Mouse (Mus musculus): ENCODE results near the gene Nfkb1. TPM values are rescaled to one million over a fixed set of nuclear protein-coding genes. Genes with fewer than 3 reads are reported as not detected.

Gene Nfkb1
- polyA plus RNA-seq, 1 experiment = 38.3 TPM

GRCm38 (mm10) chr3:135568633-135569032 lies 122.7 kb downstream of the Nfkb1 start:
- Histone ChIP-seq H3K27ac (ENCODE audit: insufficient read depth, low read length) (0 out of 2 replicates have a peak overlapping the region, but pooled peaks have one; percentile 5), H3K4me3 (ENCODE audit: low read depth, low read length) (no peak overlapping the region), H3K9me3 (replicated peaks; ENCODE audit: control insufficient read depth, insufficient read depth, low read length, poor library complexity, severe bottlenecking) (no peaks in the 10 kb centered on the region), H3K27me3 (ENCODE audit: control insufficient read depth, insufficient read depth, low read length, poor library complexity, severe bottlenecking) (no peaks in the 10 kb centered on the region), H3K4me1 (ENCODE audit: control insufficient read depth, insufficient read depth, low read length) (peaks cover 4% of the 10 kb centered on the region), H3K9ac (ENCODE audit: low read depth, poor library complexity, severe bottlenecking) (no peak overlapping the region), H3K36me3 (ENCODE audit: control insufficient read depth, insufficient read depth, low read length, poor library complexity, severe bottlenecking) (peaks cover 48% of the 10 kb centered on the region)
- no peak for TF ChIP-seq EP300 (IDR thresholded peaks at IDR 0.05; ENCODE audit: insufficient read depth, low read depth, low read length)
- TF ChIP-seq POLR2A (IDR thresholded peaks at IDR 0.05; ENCODE audit: insufficient read depth, low read length) = no peak
- no peak for TF ChIP-seq CTCF (IDR thresholded peaks at IDR 0.05; ENCODE audit: low read depth, low read length)

- 0 out of 2 replicates have a peak overlapping the region, but pooled peaks have one; percentile 26 for H3K27ac ChIP-seq (ENCODE audit: insufficient read depth, low read length)
- no peak overlapping the region for H3K9ac ChIP-seq (ENCODE audit: low read depth, poor library complexity, severe bottlenecking)
- no peaks in the 10 kb centered on the region for H3K27me3 ChIP-seq (ENCODE audit: control insufficient read depth, insufficient read depth, low read length, poor library complexity, severe bottlenecking)
- TF ChIP-seq CTCF (IDR thresholded peaks at IDR 0.05; ENCODE audit: low read depth, low read length) (no peak), POLR2A (IDR thresholded peaks at IDR 0.05; ENCODE audit: insufficient read depth, low read length) (no peak), EP300 (IDR thresholded peaks at IDR 0.05; ENCODE audit: insufficient read depth, low read depth, low read length) (no peak)
- H3K9me3 ChIP-seq (replicated peaks; ENCODE audit: control insufficient read depth, insufficient read depth, low read length, poor library complexity, severe bottlenecking) = no peaks in the 10 kb centered on the region
- H3K36me3 ChIP-seq (ENCODE audit: control insufficient read depth, insufficient read depth, low read length, poor library complexity, severe bottlenecking) = peaks cover 48% of the 10 kb centered on the region
- peaks cover 4% of the 10 kb centered on the region for H3K4me1 ChIP-seq (ENCODE audit: control insufficient read depth, insufficient read depth, low read length)
- H3K4me3 ChIP-seq (ENCODE audit: low read depth, low read length) = no peak overlapping the region
Measured at GRCm38 (mm10) chr3:135567888-135568287, 123.5 kb downstream of the Nfkb1 start.

GRCm38 (mm10) chr3:135565306-135565705 lies 126.0 kb downstream of the Nfkb1 start:
- no peak overlapping the region for H3K27ac ChIP-seq (ENCODE audit: insufficient read depth, low read length)

GRCm38 (mm10) chr3:135564706-135565105 lies 126.6 kb downstream of the Nfkb1 start:
- no peaks in the 10 kb centered on the region for H3K9me3 ChIP-seq (replicated peaks; ENCODE audit: control insufficient read depth, insufficient read depth, low read length, poor library complexity, severe bottlenecking)

More at GRCm38 (mm10) chr3:135565306-135565705, 126.0 kb downstream of the Nfkb1 start:
- H3K4me3 ChIP-seq (ENCODE audit: low read depth, low read length) = no peak overlapping the region
- no peaks in the 10 kb centered on the region for H3K9me3 ChIP-seq (replicated peaks; ENCODE audit: control insufficient read depth, insufficient read depth, low read length, poor library complexity, severe bottlenecking)
- H3K36me3 ChIP-seq (ENCODE audit: control insufficient read depth, insufficient read depth, low read length, poor library complexity, severe bottlenecking) = peaks cover 47% of the 10 kb centered on the region
- H3K4me1 ChIP-seq (ENCODE audit: control insufficient read depth, insufficient read depth, low read length) = peaks cover 7% of the 10 kb centered on the region
- H3K27me3 ChIP-seq (ENCODE audit: control insufficient read depth, insufficient read depth, low read length, poor library complexity, severe bottlenecking) = no peaks in the 10 kb centered on the region
- no peak overlapping the region for H3K9ac ChIP-seq (ENCODE audit: low read depth, poor library complexity, severe bottlenecking)
- TF ChIP-seq EP300 (IDR thresholded peaks at IDR 0.05; ENCODE audit: insufficient read depth, low read depth, low read length) = no peak
- no peak for TF ChIP-seq CTCF (IDR thresholded peaks at IDR 0.05; ENCODE audit: low read depth, low read length)
- TF ChIP-seq POLR2A (IDR thresholded peaks at IDR 0.05; ENCODE audit: insufficient read depth, low read length) = no peak

GRCm38 (mm10) chr3:135563163-135563689 lies 128.1 kb downstream of the Nfkb1 start:
- Histone ChIP-seq H3K27me3 (ENCODE audit: control insufficient read depth, insufficient read depth, low read length, poor library complexity, severe bottlenecking) (no peaks in the 10 kb centered on the region), H3K9me3 (replicated peaks; ENCODE audit: control insufficient read depth, insufficient read depth, low read length, poor library complexity, severe bottlenecking) (no peaks in the 10 kb centered on the region), H3K27ac (ENCODE audit: insufficient read depth, low read length) (peak overlapping the region; percentile 44), H3K9ac (ENCODE audit: low read depth, poor library complexity, severe bottlenecking) (0 out of 2 replicates have a peak overlapping the region, but pooled peaks have one; percentile 30), H3K36me3 (ENCODE audit: control insufficient read depth, insufficient read depth, low read length, poor library complexity, severe bottlenecking) (peaks cover 40% of the 10 kb centered on the region), H3K4me3 (ENCODE audit: low read depth, low read length) (no peak overlapping the region), H3K4me1 (ENCODE audit: control insufficient read depth, insufficient read depth, low read length) (peaks cover 7% of the 10 kb centered on the region)
- TF ChIP-seq CTCF (IDR thresholded peaks at IDR 0.05; ENCODE audit: low read depth, low read length) (no peak), EP300 (IDR thresholded peaks at IDR 0.05; ENCODE audit: insufficient read depth, low read depth, low read length) (no peak), POLR2A (IDR thresholded peaks at IDR 0.05; ENCODE audit: insufficient read depth, low read length) (no peak)

More at GRCm38 (mm10) chr3:135564706-135565105, 126.6 kb downstream of the Nfkb1 start:
- Histone ChIP-seq H3K4me1 (ENCODE audit: control insufficient read depth, insufficient read depth, low read length) (peaks cover 7% of the 10 kb centered on the region), H3K27me3 (ENCODE audit: control insufficient read depth, insufficient read depth, low read length, poor library complexity, severe bottlenecking) (no peaks in the 10 kb centered on the region), H3K9ac (ENCODE audit: low read depth, poor library complexity, severe bottlenecking) (no peak overlapping the region), H3K27ac (ENCODE audit: insufficient read depth, low read length) (no peak overlapping the region), H3K36me3 (ENCODE audit: control insufficient read depth, insufficient read depth, low read length, poor library complexity, severe bottlenecking) (peaks cover 43% of the 10 kb centered on the region), H3K4me3 (ENCODE audit: low read depth, low read length) (no peak overlapping the region)
- TF ChIP-seq POLR2A (IDR thresholded peaks at IDR 0.05; ENCODE audit: insufficient read depth, low read length) (no peak), CTCF (IDR thresholded peaks at IDR 0.05; ENCODE audit: low read depth, low read length) (no peak), EP300 (IDR thresholded peaks at IDR 0.05; ENCODE audit: insufficient read depth, low read depth, low read length) (no peak)

GRCm38 (mm10) chr3:135562036-135562435 lies 129.3 kb downstream of the Nfkb1 start:
- H3K4me3 ChIP-seq (ENCODE audit: low read depth, low read length) = no peak overlapping the region
- H3K27ac ChIP-seq (ENCODE audit: insufficient read depth, low read length) = peak overlapping the region; percentile 82
- no peak overlapping the region for H3K9ac ChIP-seq (ENCODE audit: low read depth, poor library complexity, severe bottlenecking)
- H3K4me1 ChIP-seq (ENCODE audit: control insufficient read depth, insufficient read depth, low read length) = peaks cover 4% of the 10 kb centered on the region
- H3K9me3 ChIP-seq (replicated peaks; ENCODE audit: control insufficient read depth, insufficient read depth, low read length, poor library complexity, severe bottlenecking) = no peaks in the 10 kb centered on the region
- peaks cover 40% of the 10 kb centered on the region for H3K36me3 ChIP-seq (ENCODE audit: control insufficient read depth, insufficient read depth, low read length, poor library complexity, severe bottlenecking)
- H3K27me3 ChIP-seq (ENCODE audit: control insufficient read depth, insufficient read depth, low read length, poor library complexity, severe bottlenecking) = no peaks in the 10 kb centered on the region
- no peak for TF ChIP-seq EP300 (IDR thresholded peaks at IDR 0.05; ENCODE audit: insufficient read depth, low read depth, low read length)
- TF ChIP-seq CTCF (IDR thresholded peaks at IDR 0.05; ENCODE audit: low read depth, low read length) = no peak
- no peak for TF ChIP-seq POLR2A (IDR thresholded peaks at IDR 0.05; ENCODE audit: insufficient read depth, low read length)
